8 mouse cellular contexts compared by ENCODE assay signal in the genomic region with DNA sequence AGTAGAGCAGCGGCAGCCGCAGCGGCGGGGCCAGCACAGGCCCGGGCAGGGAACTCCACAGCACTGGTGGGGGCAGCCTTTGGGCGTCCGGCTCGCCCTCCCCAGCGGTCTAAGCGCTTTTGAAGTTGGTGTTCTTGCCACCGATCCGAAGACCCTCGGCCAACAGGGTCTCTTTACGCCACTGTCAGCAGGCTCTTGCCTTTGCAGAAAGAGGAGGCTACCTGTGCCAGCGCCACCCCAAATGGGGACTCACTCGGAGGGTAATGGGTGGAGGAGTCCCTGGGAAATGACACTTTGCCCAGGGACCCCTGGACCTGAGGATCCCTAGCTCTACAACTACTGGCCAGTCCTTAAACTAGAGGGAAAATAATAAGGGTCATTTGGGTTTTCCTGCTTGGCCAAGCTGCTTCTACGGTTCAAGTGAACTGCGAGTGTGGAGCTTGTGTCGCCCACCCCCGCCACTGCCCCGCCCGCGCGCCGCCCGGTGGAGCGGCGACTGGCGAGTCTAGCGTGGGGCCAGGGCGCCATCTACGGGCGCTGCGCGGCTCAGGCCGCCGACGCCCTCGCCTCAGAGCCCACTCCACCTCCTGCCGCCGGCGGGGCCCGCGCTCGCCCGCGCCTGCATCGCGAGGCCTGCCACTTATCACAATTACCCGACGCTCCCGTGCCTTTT. TPM values are rescaled to one million over a fixed set of nuclear protein-coding genes. Genes with fewer than 3 reads are reported as not detected.
DNase-seq lines count a peak whose midpoint lies in the region; ATAC-seq and TF ChIP-seq lines count a peak whose summit lies in the region.

No protein-coding gene starts in this region.

- no peak overlapping the region for H3K4me3 ChIP-seq in kidney, adult 2 months (ENCODE audit: insufficient read depth, low read depth, low read length)
- H3K4me3 ChIP-seq in forebrain, embryonic 15.5 days: peak overlapping the region; percentile 3; the same call in 1 of the 2 replicates
- peak overlapping the region; percentile 52 for H3K4me3 ChIP-seq in hindbrain, embryonic 13.5 days
- H3K4me3 ChIP-seq in lung, adult 2 months (replicated peaks; ENCODE audit: extremely low read depth, low read depth, low read length): no peak overlapping the region

- TF ChIP-seq POLR2A in kidney, adult 2 months (IDR thresholded peaks at IDR 0.05; ENCODE audit: low read depth, low read length): no peak
- no peak for TF ChIP-seq POLR2A in lung, adult 2 months (IDR thresholded peaks at IDR 0.05; ENCODE audit: borderline replicate concordance, extremely low read depth, low read depth, low read length)

- no peaks in the 10 kb centered on the region for H3K4me1 ChIP-seq in kidney, adult 2 months (ENCODE audit: control insufficient read depth, insufficient read depth, low read length)
- peaks cover 46% of the 10 kb centered on the region for H3K4me1 ChIP-seq in forebrain, embryonic 15.5 days
- peaks cover 67% of the 10 kb centered on the region for H3K4me1 ChIP-seq in hindbrain, embryonic 13.5 days (replicated peaks)
- no peaks in the 10 kb centered on the region for H3K4me1 ChIP-seq in lung, adult 2 months (ENCODE audit: control insufficient read depth, insufficient read depth, low read length)

- H3K27me3 ChIP-seq in kidney, adult 2 months (replicated peaks; ENCODE audit: control insufficient read depth, insufficient read depth, low read length): peaks cover 11% of the 10 kb centered on the region
- H3K27me3 ChIP-seq in forebrain, embryonic 15.5 days: peaks cover 96% of the 10 kb centered on the region
- H3K27me3 ChIP-seq in hindbrain, embryonic 13.5 days: peaks cover 89% of the 10 kb centered on the region

- peak; percentile 55 for ATAC-seq in forebrain, embryonic 15.5 days (replicated peaks)
- ATAC-seq in hindbrain, embryonic 13.5 days (ENCODE audit: low FRiP score): peak; percentile 52; the same call in 1 of the 2 replicates
- ATAC-seq in neutrophil, adult 5-6 weeks (ENCODE audit: extremely low read depth, insufficient number of reproducible peaks, low FRiP score, poor library complexity, severe bottlenecking): 0 out of 2 replicates have a peak, but pooled peaks have one; percentile 20

- no peak overlapping the region for H3K9ac ChIP-seq in forebrain, embryonic 15.5 days (replicated peaks)
- peak overlapping the region; percentile 74 for H3K9ac ChIP-seq in hindbrain, embryonic 13.5 days

- peak; percentile 61 for TF ChIP-seq CTCF in kidney, adult 2 months (conservative IDR thresholded peaks at IDR 0.05; ENCODE audit: insufficient read depth, insufficient read length, low read depth, low read length)
- TF ChIP-seq CTCF in lung, adult 2 months (IDR thresholded peaks at IDR 0.05; ENCODE audit: insufficient read depth, low read length): peak; percentile 17; the same call in 1 of the 2 replicates

- DNase-seq in kidney, adult 2 months: peak; percentile 47
- no peak for DNase-seq in kidney, adult 11 months
- peak; percentile 67 for DNase-seq in adrenal gland, adult 2 months
- no peak for DNase-seq in lung, adult 2 months
- DNase-seq in frontal cortex, postnatal 14 days (ENCODE audit: low spot score in 2 of 2): no peak

- H3K4me2 ChIP-seq in forebrain, embryonic 15.5 days (replicated peaks): peak overlapping the region; percentile 48
- H3K4me2 ChIP-seq in hindbrain, embryonic 13.5 days: peak overlapping the region; percentile 77

- WGBS in kidney, adult 2 months: 1% methylated on average over 52 of the region's 52 CpGs
- WGBS in forebrain, embryonic 15.5 days: under 1% methylated on average over 52 of the region's 52 CpGs
- under 1% methylated on average over 52 of the region's 52 CpGs for WGBS in hindbrain, embryonic 13.5 days
- 2% methylated on average over 52 of the region's 52 CpGs for WGBS in lung, adult 2 months

- H3K27ac ChIP-seq in kidney, adult 2 months (ENCODE audit: insufficient read depth, low read depth, low read length): no peak overlapping the region
- no peak overlapping the region for H3K27ac ChIP-seq in forebrain, embryonic 15.5 days (replicated peaks)
- peak overlapping the region; percentile 83 for H3K27ac ChIP-seq in hindbrain, embryonic 13.5 days

- no peaks in the 10 kb centered on the region for H3K9me3 ChIP-seq in forebrain, embryonic 15.5 days
- no peaks in the 10 kb centered on the region for H3K9me3 ChIP-seq in hindbrain, embryonic 13.5 days

- H3K36me3 ChIP-seq in kidney, adult 2 months (ENCODE audit: control insufficient read depth, insufficient read depth, low read length): no peaks in the 10 kb centered on the region
- H3K36me3 ChIP-seq in forebrain, embryonic 15.5 days: no peaks in the 10 kb centered on the region
- H3K36me3 ChIP-seq in hindbrain, embryonic 13.5 days: no peaks in the 10 kb centered on the region

RNA-seq across cellular contexts. Expression of gene Ebf3, which starts 7.0 kb away (rescaled TPM):
- polyA plus RNA-seq in kidney, adult 2 months (2012; rRNA removed): 0.68 and 1.9 TPM in 2 replicates
- total RNA-seq in adrenal gland, adult 2 months (2021): 1 to 10 TPM; 4.5 to 8.7 TPM
- polyA plus RNA-seq in adrenal gland, adult 2 months (2012; rRNA removed): 3.7 and 5.0 TPM in 2 replicates
- 0.80 and 0.83 TPM in 2 replicates for polyA plus RNA-seq in forebrain, embryonic 15.5 days (2015; fragmentation: Nextera tagmentation; extraction: Ambion mirVana)
- 22.2 and 27.7 TPM in 2 replicates for polyA plus RNA-seq in hindbrain, embryonic 13.5 days (2015; fragmentation: Nextera tagmentation; extraction: Ambion mirVana)
- 0.83 and 0.84 TPM in 2 replicates for polyA plus RNA-seq in lung, adult 2 months (2012; rRNA removed)
- not detected in 2 replicates for total RNA-seq in neutrophil, adult 5-6 weeks (2017)

Comparison
In these comparisons a context has a peak if more than half of its experiments do, and no peak if none do; other contexts are left out.
1. DNase-seq: peak in kidney, adult 2 months (single experiment) and adrenal gland, adult 2 months (single experiment); none in kidney, adult 11 months (single experiment), lung, adult 2 months (single experiment) and frontal cortex, postnatal 14 days (0 of 2).
2. H3K4me3 ChIP-seq: peak in forebrain, embryonic 15.5 days (single experiment) and hindbrain, embryonic 13.5 days (single experiment); none in kidney, adult 2 months (single experiment) and lung, adult 2 months (single experiment).
3. Peak in every context shown above with its lines, with median percentiles within 50 percentile points of each other: ATAC-seq.